Mouse (Mus musculus): Measurements from ENCODE around the gene Itgb2. TPM values are rescaled to one million over a fixed set of nuclear protein-coding genes. Genes with fewer than 3 reads are reported as not detected.

Gene Itgb2
- polyA plus RNA-seq, 1 experiment, result 17.4 TPM

- no peak overlapping the region for H3K27ac ChIP-seq (ENCODE audit: insufficient read depth, low read depth, low read length)
- no peak overlapping the region for H3K4me3 ChIP-seq (ENCODE audit: low read depth, low read length)
- no peaks in the 10 kb centered on the region for H3K27me3 ChIP-seq (ENCODE audit: control insufficient read depth, insufficient read depth, low read length)
- H3K36me3 ChIP-seq (ENCODE audit: control insufficient read depth, insufficient read depth, low read length), result no peaks in the 10 kb centered on the region
- WGBS, result 80% methylated on average over 8 of the region's 8 CpGs
- TF ChIP-seq CTCF (IDR thresholded peaks at IDR 0.05; ENCODE audit: extremely low read depth, insufficient read length, insufficient replicate concordance, low read depth, low read length) (no peak), POLR2A (IDR thresholded peaks at IDR 0.05; ENCODE audit: low read depth, low read length) (no peak)
- H3K4me1 ChIP-seq (ENCODE audit: control insufficient read depth, insufficient read depth, insufficient read length, low read length), result peaks cover 27% of the 10 kb centered on the region
Measured at GRCm38 (mm10) chr10:77565005-77565404, 35.0 kb downstream of the Itgb2 start.

DNA sequence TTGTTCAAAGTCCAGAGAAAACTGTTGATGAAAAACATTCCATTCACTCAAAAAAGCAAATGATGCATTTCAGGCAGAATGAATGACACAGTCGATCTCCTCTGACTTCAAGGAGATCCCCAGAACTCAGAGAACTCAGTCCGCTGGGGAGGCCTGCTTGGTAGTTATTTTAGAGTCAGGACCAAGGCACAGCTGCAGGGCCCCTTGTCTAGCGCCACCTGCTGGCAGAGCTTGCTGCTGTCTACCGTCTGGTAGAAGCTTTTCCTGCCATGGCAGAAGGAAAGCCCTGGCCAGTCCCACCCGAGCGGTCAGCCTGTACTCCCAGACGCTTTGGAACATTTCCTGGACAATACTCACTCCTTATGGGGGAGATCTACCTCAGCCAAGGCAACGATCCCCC is 36.6 kb downstream of the Itgb2 start:
- WGBS, result 18% methylated on average over 8 of the region's 8 CpGs
- no peak overlapping the region for H3K27ac ChIP-seq (ENCODE audit: insufficient read depth, low read depth, low read length)

DNA sequence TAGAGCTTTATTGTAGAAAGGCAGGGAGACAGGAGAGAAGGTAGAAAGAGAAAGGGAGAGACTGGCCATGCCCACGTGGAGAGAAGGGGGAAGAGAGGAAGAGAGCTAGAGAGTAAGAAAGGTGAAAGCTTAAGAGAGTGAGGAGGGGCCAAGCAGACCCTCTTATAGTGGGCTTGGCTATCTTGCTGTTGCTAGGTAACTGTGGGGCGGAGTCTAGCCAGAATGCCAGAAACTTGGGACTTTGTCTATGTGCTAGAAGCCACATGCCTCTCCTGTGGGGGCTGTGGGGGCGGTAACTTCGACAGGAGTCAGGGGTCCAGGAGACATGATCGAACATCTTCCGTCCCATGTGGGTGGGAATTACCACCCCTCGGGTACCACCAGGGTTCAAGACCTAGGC is 39.4 kb downstream of the Itgb2 start:
- peak overlapping the region; percentile 52 for H3K27ac ChIP-seq (ENCODE audit: insufficient read depth, low read depth, low read length)
- WGBS, result 25% methylated on average over 7 of the region's 7 CpGs
- peaks cover 49% of the 10 kb centered on the region for H3K4me1 ChIP-seq (ENCODE audit: control insufficient read depth, insufficient read depth, insufficient read length, low read length)
- no peaks in the 10 kb centered on the region for H3K36me3 ChIP-seq (ENCODE audit: control insufficient read depth, insufficient read depth, low read length)
- H3K4me3 ChIP-seq (ENCODE audit: low read depth, low read length), result no peak overlapping the region
- no peak for TF ChIP-seq POLR2A (IDR thresholded peaks at IDR 0.05; ENCODE audit: low read depth, low read length)
- TF ChIP-seq CTCF (IDR thresholded peaks at IDR 0.05; ENCODE audit: extremely low read depth, insufficient read length, insufficient replicate concordance, low read depth, low read length), result no peak
- no peaks in the 10 kb centered on the region for H3K27me3 ChIP-seq (ENCODE audit: control insufficient read depth, insufficient read depth, low read length)

More for the DNA sequence above, 36.6 kb downstream of the Itgb2 start:
- Histone ChIP-seq H3K4me1 (ENCODE audit: control insufficient read depth, insufficient read depth, insufficient read length, low read length) (peaks cover 36% of the 10 kb centered on the region), H3K36me3 (ENCODE audit: control insufficient read depth, insufficient read depth, low read length) (no peaks in the 10 kb centered on the region), H3K27me3 (ENCODE audit: control insufficient read depth, insufficient read depth, low read length) (no peaks in the 10 kb centered on the region), H3K4me3 (ENCODE audit: low read depth, low read length) (no peak overlapping the region)
- TF ChIP-seq POLR2A (IDR thresholded peaks at IDR 0.05; ENCODE audit: low read depth, low read length) (no peak), CTCF (IDR thresholded peaks at IDR 0.05; ENCODE audit: extremely low read depth, insufficient read length, insufficient replicate concordance, low read depth, low read length) (peak; percentile 99)

- H3K4me1 ChIP-seq (ENCODE audit: control insufficient read depth, insufficient read depth, insufficient read length, low read length), result peaks cover 50% of the 10 kb centered on the region
- H3K4me3 ChIP-seq (ENCODE audit: low read depth, low read length), result no peak overlapping the region
- no peaks in the 10 kb centered on the region for H3K27me3 ChIP-seq (ENCODE audit: control insufficient read depth, insufficient read depth, low read length)
- H3K27ac ChIP-seq (ENCODE audit: insufficient read depth, low read depth, low read length), result peak overlapping the region; percentile 70
- TF ChIP-seq CTCF (IDR thresholded peaks at IDR 0.05; ENCODE audit: extremely low read depth, insufficient read length, insufficient replicate concordance, low read depth, low read length) (no peak), POLR2A (IDR thresholded peaks at IDR 0.05; ENCODE audit: low read depth, low read length) (no peak)
- WGBS, result 17% methylated on average over 6 of the region's 6 CpGs
- H3K36me3 ChIP-seq (ENCODE audit: control insufficient read depth, insufficient read depth, low read length), result no peaks in the 10 kb centered on the region
Measured at GRCm38 (mm10) chr10:77569973-77570658, 40.1 kb downstream of the Itgb2 start.

GRCm38 (mm10) chr10:77572225-77572624 is 42.2 kb downstream of the Itgb2 start:
- no peaks in the 10 kb centered on the region for H3K27me3 ChIP-seq (ENCODE audit: control insufficient read depth, insufficient read depth, low read length)
- H3K4me1 ChIP-seq (ENCODE audit: control insufficient read depth, insufficient read depth, insufficient read length, low read length), result peaks cover 37% of the 10 kb centered on the region
- H3K27ac ChIP-seq (ENCODE audit: insufficient read depth, low read depth, low read length), result peak overlapping the region; percentile 10; the same call in 1 of the 2 replicates
- no peaks in the 10 kb centered on the region for H3K36me3 ChIP-seq (ENCODE audit: control insufficient read depth, insufficient read depth, low read length)
- WGBS, result 13% methylated on average over 3 of the region's 3 CpGs
- no peak overlapping the region for H3K4me3 ChIP-seq (ENCODE audit: low read depth, low read length)
- no peak for TF ChIP-seq POLR2A (IDR thresholded peaks at IDR 0.05; ENCODE audit: low read depth, low read length)
- peak; percentile 30; the same call in 1 of the 2 replicates for TF ChIP-seq CTCF (IDR thresholded peaks at IDR 0.05; ENCODE audit: extremely low read depth, insufficient read length, insufficient replicate concordance, low read depth, low read length)

DNA sequence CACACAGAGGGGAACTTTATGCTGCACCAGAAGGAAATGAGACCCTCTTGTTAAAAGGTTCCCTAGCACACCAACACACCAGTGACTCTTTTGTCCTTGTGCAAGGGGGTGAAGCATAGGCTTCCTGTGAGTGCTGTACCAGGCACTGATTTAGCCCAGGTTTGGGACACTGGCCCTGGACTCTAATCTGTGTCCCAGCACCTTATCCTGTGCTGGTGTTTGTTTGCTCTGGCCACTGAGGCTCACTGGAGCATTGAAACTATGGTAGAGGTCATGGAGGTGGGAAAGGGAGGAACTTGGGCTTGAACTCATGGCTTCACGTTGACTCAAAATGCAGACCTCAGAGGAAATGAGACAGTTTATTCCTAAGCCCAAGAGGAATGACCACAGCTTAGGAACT is 43.1 kb downstream of the Itgb2 start:
- no peak overlapping the region for H3K27ac ChIP-seq (ENCODE audit: insufficient read depth, low read depth, low read length)
- no peaks in the 10 kb centered on the region for H3K27me3 ChIP-seq (ENCODE audit: control insufficient read depth, insufficient read depth, low read length)
- WGBS, result 65% methylated on average over 1 of the region's 1 CpGs
- H3K4me1 ChIP-seq (ENCODE audit: control insufficient read depth, insufficient read depth, insufficient read length, low read length), result peaks cover 34% of the 10 kb centered on the region
- TF ChIP-seq POLR2A (IDR thresholded peaks at IDR 0.05; ENCODE audit: low read depth, low read length) (no peak), CTCF (IDR thresholded peaks at IDR 0.05; ENCODE audit: extremely low read depth, insufficient read length, insufficient replicate concordance, low read depth, low read length) (no peak)
- H3K36me3 ChIP-seq (ENCODE audit: control insufficient read depth, insufficient read depth, low read length), result no peaks in the 10 kb centered on the region
- H3K4me3 ChIP-seq (ENCODE audit: low read depth, low read length), result no peak overlapping the region

DNA sequence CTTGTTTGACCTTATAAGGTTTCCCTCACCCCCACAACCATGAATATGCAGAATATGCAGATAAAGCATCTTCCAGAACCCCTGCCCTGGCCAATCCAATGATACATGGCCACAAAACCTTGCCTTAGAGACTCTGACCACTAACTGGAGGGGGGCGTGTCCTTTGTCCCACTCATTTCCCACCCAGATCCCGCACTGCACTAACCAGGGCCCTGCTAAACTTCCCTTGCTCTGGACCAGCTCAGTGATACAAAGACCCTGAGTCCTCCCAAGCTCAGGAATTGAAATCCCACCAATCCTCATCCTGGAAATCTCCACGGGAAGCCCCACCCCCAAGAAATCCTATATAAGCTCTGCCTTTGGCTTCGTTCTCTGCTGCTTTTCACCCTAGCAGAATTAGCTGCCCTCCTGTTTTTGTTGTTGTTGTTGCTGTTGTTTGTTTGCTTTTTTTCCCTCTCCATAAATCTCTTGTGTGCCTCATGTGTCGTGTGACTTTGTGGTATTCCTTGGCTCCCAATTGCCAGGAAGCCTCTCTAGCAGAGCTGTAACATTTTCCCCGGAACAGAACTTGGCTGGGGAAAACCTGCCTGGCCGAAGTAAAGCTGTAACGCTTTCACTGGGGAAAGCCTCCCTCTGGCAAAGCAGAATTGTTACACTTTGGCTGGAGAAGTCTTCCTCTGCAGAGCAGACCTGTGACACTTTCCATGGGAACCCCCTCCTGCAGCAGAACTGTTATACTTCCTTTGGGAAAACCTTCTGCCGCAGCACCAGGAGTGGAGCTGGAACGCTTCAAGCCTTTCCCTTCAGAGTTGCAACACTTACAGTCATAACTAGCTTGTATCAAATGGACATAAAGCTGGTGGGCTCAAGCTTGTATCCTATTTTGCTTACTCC is 50.2 kb downstream of the Itgb2 start:
- TF ChIP-seq POLR2A (IDR thresholded peaks at IDR 0.05; ENCODE audit: low read depth, low read length), result no peak
- Histone ChIP-seq H3K36me3 (ENCODE audit: control insufficient read depth, insufficient read depth, low read length) (no peaks in the 10 kb centered on the region), H3K4me1 (ENCODE audit: control insufficient read depth, insufficient read depth, insufficient read length, low read length) (peaks cover 15% of the 10 kb centered on the region), H3K4me3 (ENCODE audit: low read depth, low read length) (no peak overlapping the region), H3K27me3 (ENCODE audit: control insufficient read depth, insufficient read depth, low read length) (no peaks in the 10 kb centered on the region), H3K27ac (ENCODE audit: insufficient read depth, low read depth, low read length) (no peak overlapping the region)
- WGBS, result 75% methylated on average over 10 of the region's 10 CpGs
